Comparison of ENCODE assay signal across 11 mouse cellular contexts in genomic region chr9:49923981-49924501, GRCm38 (mm10).
A peak's percentile ranks its signal among the peaks of the same experiment; 100 is the strongest.
DNase-seq lines count a peak whose midpoint lies in the region; ATAC-seq lines count a peak whose summit lies in the region.
"Had no signal": no experiment of that assay in that cellular context is flagged by ENCODE, and none has a peak within 500 bp of the region (broad histone marks: within the 10 kb centered on the region; RNA-seq: fewer than 3 reads in every experiment).

No protein-coding gene starts in this region.

- no peak overlapping the region for H3K9ac ChIP-seq in hindbrain, embryonic 15.5 days
- no peak overlapping the region for H3K9ac ChIP-seq in limb, embryonic 13.5 days
- H3K9ac ChIP-seq: liver, embryonic 15.5 days had no signal

- H3K9me3 ChIP-seq in hindbrain, embryonic 15.5 days: no peaks in the 10 kb centered on the region
- no peaks in the 10 kb centered on the region for H3K9me3 ChIP-seq in hindbrain, embryonic 10.5 days
- H3K9me3 ChIP-seq in limb, embryonic 13.5 days: no peaks in the 10 kb centered on the region
- H3K9me3 ChIP-seq: liver, embryonic 15.5 days had no signal

- H3K4me2 ChIP-seq in hindbrain, embryonic 15.5 days: no peak overlapping the region
- H3K4me2 ChIP-seq in limb, embryonic 13.5 days (replicated peaks): no peak overlapping the region
- H3K4me2 ChIP-seq: liver, embryonic 15.5 days had no signal

- no peak overlapping the region for H3K4me3 ChIP-seq in hindbrain, embryonic 15.5 days
- H3K4me3 ChIP-seq in hindbrain, embryonic 10.5 days: no peak overlapping the region
- H3K4me3 ChIP-seq in limb, embryonic 13.5 days: no peak overlapping the region
- H3K4me3 ChIP-seq: liver, embryonic 15.5 days had no signal

- WGBS in hindbrain, embryonic 15.5 days: 31% methylated on average over 4 of the region's 4 CpGs
- WGBS in hindbrain, embryonic 10.5 days: 74% methylated on average over 4 of the region's 4 CpGs
- 16% methylated on average over 4 of the region's 4 CpGs for WGBS in limb, embryonic 13.5 days

- H3K36me3 ChIP-seq in hindbrain, embryonic 15.5 days: no peaks in the 10 kb centered on the region
- no peaks in the 10 kb centered on the region for H3K36me3 ChIP-seq in hindbrain, embryonic 10.5 days
- H3K36me3 ChIP-seq in limb, embryonic 13.5 days: no peaks in the 10 kb centered on the region
- H3K36me3 ChIP-seq: liver, embryonic 15.5 days had no signal

- no peaks in the 10 kb centered on the region for H3K27me3 ChIP-seq in hindbrain, embryonic 15.5 days
- H3K27me3 ChIP-seq in hindbrain, embryonic 10.5 days (ENCODE audit: insufficient read depth, poor library complexity, severe bottlenecking): no peaks in the 10 kb centered on the region
- no peaks in the 10 kb centered on the region for H3K27me3 ChIP-seq in limb, embryonic 13.5 days
- H3K27me3 ChIP-seq: liver, embryonic 15.5 days had no signal

- ATAC-seq in hindbrain, embryonic 15.5 days (ENCODE audit: low FRiP score, low read depth): peak; percentile 72
- peak; percentile 85 for ATAC-seq in limb, embryonic 13.5 days (ENCODE audit: low FRiP score, low read depth)

- no peak for DNase-seq in hindbrain, embryonic 10.5 days (ENCODE audit: low spot score)
- peak; percentile 34 for DNase-seq in brain, adult 2 months (ENCODE audit: low read depth, low spot score)
- peak; percentile 14 to 27 for DNase-seq in heart, postnatal 14 days
- no peak for DNase-seq in frontal cortex, postnatal 36 days (ENCODE audit: low spot score in 2 of 2)
- no peak for DNase-seq in cerebellum, adult 9-11 months
- DNase-seq in thymus, postnatal 25 days: no peak
- DNase-seq: cerebellum, adult 11-12 months; gastrocnemius, postnatal 14 days had no signal

- intact Hi-C loops in heart, postnatal 14 days (cut with DNase I): no loop called here

- peaks cover 29% of the 10 kb centered on the region for H3K4me1 ChIP-seq in hindbrain, embryonic 15.5 days (replicated peaks)
- H3K4me1 ChIP-seq in hindbrain, embryonic 10.5 days (replicated peaks): peaks cover 22% of the 10 kb centered on the region
- H3K4me1 ChIP-seq in limb, embryonic 13.5 days: peaks cover 40% of the 10 kb centered on the region
- H3K4me1 ChIP-seq: liver, embryonic 15.5 days had no signal

- H3K27ac ChIP-seq in hindbrain, embryonic 15.5 days (replicated peaks): no peak overlapping the region
- no peak overlapping the region for H3K27ac ChIP-seq in hindbrain, embryonic 10.5 days
- peak overlapping the region; percentile 39; the same call in 1 of the 2 replicates for H3K27ac ChIP-seq in limb, embryonic 13.5 days
- H3K27ac ChIP-seq: liver, embryonic 15.5 days had no signal

Comparison
In these comparisons a context has a peak if more than half of its experiments do, and no peak if none do; other contexts are left out.
1. DNase-seq: peak in brain, adult 2 months (single experiment) and heart, postnatal 14 days (2 of 2); none in hindbrain, embryonic 10.5 days (single experiment), frontal cortex, postnatal 36 days (0 of 2), cerebellum, adult 9-11 months (single experiment) and thymus, postnatal 25 days (single experiment).